23 mouse cellular contexts compared by ENCODE assay signal in the genomic region with DNA sequence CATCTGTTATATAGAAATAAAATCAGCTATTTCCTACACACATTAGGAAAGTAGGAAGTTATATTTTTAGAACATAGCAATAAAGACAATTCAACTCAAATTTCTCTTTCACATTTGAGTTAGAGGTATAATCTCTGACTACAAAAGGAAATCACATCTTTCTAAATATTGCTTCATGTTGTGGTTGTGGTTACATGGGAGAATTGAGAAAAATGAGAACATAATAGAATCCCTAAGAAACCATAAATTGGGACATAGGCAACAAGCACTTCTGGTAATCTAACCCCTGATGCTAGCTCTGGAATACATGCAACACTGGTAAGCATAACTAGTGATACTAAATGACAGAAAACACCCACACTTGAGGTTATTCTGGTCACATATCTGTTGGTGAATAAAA.
DNase-seq lines count a peak whose midpoint lies in the region; ATAC-seq and TF ChIP-seq lines count a peak whose summit lies in the region.
"Had no signal": no experiment of that assay in that cellular context is flagged by ENCODE, and none has a peak within 500 bp of the region (broad histone marks: within the 10 kb centered on the region; RNA-seq: fewer than 3 reads in every experiment).

No protein-coding gene starts in this region.

- H3K27me3 ChIP-seq in C2C12 (ENCODE audit: control insufficient read depth, insufficient read depth, insufficient read length): no peaks in the 10 kb centered on the region
- no peaks in the 10 kb centered on the region for H3K27me3 ChIP-seq in myocyte (ENCODE audit: control insufficient read depth, insufficient read depth, insufficient read length)
- no peaks in the 10 kb centered on the region for H3K27me3 ChIP-seq in kidney, embryonic 16.5 days (ENCODE audit: insufficient read depth, low read length)
- H3K27me3 ChIP-seq: CH12.LX had no signal

- H3K4me3 ChIP-seq in C2C12 (ENCODE audit: insufficient read depth, poor library complexity, severe bottlenecking) (no peak overlapping the region), myocyte (no peak overlapping the region)
- H3K4me3 ChIP-seq in kidney, embryonic 16.5 days (ENCODE audit: low read length): no peak overlapping the region

- H3K79me2 ChIP-seq in C2C12 (ENCODE audit: control insufficient read depth, insufficient read depth): no peaks in the 10 kb centered on the region
- no peaks in the 10 kb centered on the region for H3K79me2 ChIP-seq in myocyte (ENCODE audit: control insufficient read depth, insufficient read depth)

- TF ChIP-seq POLR2A in myocyte (IDR thresholded peaks at IDR 0.05; ENCODE audit: insufficient read length, low read depth): no peak

- no peak for ATAC-seq in kidney, embryonic 16.5 days (ENCODE audit: low FRiP score, low TSS enrichment)
- ATAC-seq: activated CD4-positive, CD25-positive, alpha-beta regulatory T cell, adult 4 months; CD4-positive, CD25-positive, alpha-beta regulatory T cell, adult 4 months; Patski had no signal

- H3K4me2 ChIP-seq in myocyte (ENCODE audit: low read depth): no peak overlapping the region
- no peak overlapping the region for H3K4me2 ChIP-seq in kidney, embryonic 16.5 days (replicated peaks; ENCODE audit: low read depth, low read length)

- H3ac ChIP-seq in C2C12 (ENCODE audit: control insufficient read depth, insufficient read length, low read depth) (no peak overlapping the region), myocyte (ENCODE audit: control insufficient read depth, insufficient read length) (no peak overlapping the region)

- peak; percentile 0 for DNase-seq in 416B (ENCODE audit: low read depth)
- no peak for DNase-seq in heart, adult 9 months (ENCODE audit: low spot score in 2 of 2)
- DNase-seq in heart, adult 8-10 months (ENCODE audit: low spot score): no peak
- DNase-seq: adrenal gland, adult 2 months; adrenal gland, adult 8-10 months; adrenal gland, postnatal 10 days; adrenal gland, postnatal 14 days; adrenal gland, postnatal 25 days; adrenal gland, postnatal 36 days; B cell, adult 2 months; cerebellum, adult 11 months; cerebellum, adult 11-12 months; cerebellum, adult 18-20 months; cerebellum, adult 2 months; cerebellum, adult 8-10 months had no signal

- H3K27ac ChIP-seq in kidney, embryonic 16.5 days (ENCODE audit: low read length): no peak overlapping the region

- H3K36me3 ChIP-seq in C2C12 (ENCODE audit: control insufficient read depth, insufficient read depth): no peaks in the 10 kb centered on the region
- no peaks in the 10 kb centered on the region for H3K36me3 ChIP-seq in myocyte (ENCODE audit: control insufficient read depth, insufficient read depth)
- no peaks in the 10 kb centered on the region for H3K36me3 ChIP-seq in kidney, embryonic 16.5 days (ENCODE audit: insufficient read depth, low read length)
- H3K36me3 ChIP-seq: G1E had no signal

- H3K9me3 ChIP-seq in kidney, embryonic 16.5 days (ENCODE audit: low read length): 0 out of 2 replicates have a peak, but pooled peaks cover 3% of the 10 kb centered on the region
- H3K9me3 ChIP-seq: G1E had no signal

- no peaks in the 10 kb centered on the region for H3K4me1 ChIP-seq in kidney, embryonic 16.5 days (ENCODE audit: insufficient read depth, low read length)

- no peak for TF ChIP-seq CTCF in C2C12 (IDR thresholded peaks at IDR 0.05; ENCODE audit: control insufficient read depth, insufficient read depth, insufficient read length)

- no peaks in the 10 kb centered on the region for H3K79me3 ChIP-seq in C2C12 (ENCODE audit: low read depth)

- H3K9ac ChIP-seq in kidney, embryonic 16.5 days (replicated peaks; ENCODE audit: low read length): no peak overlapping the region

TF ChIP-seq in C2C12, 6 proteins besides CTCF, POLR2A, EP300 and RAD21:
- TF ChIP-seq CEBPB (IDR thresholded peaks at IDR 0.05; ENCODE audit: low read depth) (peak; percentile 84), MAX (IDR thresholded peaks at IDR 0.05) (no peak)
TF ChIP-seq in C2C12: peak in this region for 1.

TF ChIP-seq in myocyte, 11 proteins besides CTCF, POLR2A, EP300 and RAD21:
- TF ChIP-seq REST (IDR thresholded peaks at IDR 0.05; ENCODE audit: insufficient read depth, insufficient read length) (no peak), E2F4 (IDR thresholded peaks at IDR 0.05; ENCODE audit: insufficient read depth) (no peak), TCF3 (IDR thresholded peaks at IDR 0.05; ENCODE audit: insufficient read length, low read depth) (no peak), CEBPB (IDR thresholded peaks at IDR 0.05; ENCODE audit: insufficient read depth, poor library complexity, severe bottlenecking) (peak; percentile 83), TCF12 (IDR thresholded peaks at IDR 0.05; ENCODE audit: insufficient read depth, poor library complexity, severe bottlenecking) (no peak), MYOG (IDR thresholded peaks at IDR 0.05; ENCODE audit: control insufficient read depth in 1 of 3, insufficient read depth in 1 of 3, insufficient read length in 2 of 3, low read depth in 2 of 3) (no peak), SRF (IDR thresholded peaks at IDR 0.05; ENCODE audit: control insufficient read depth, insufficient read length, low read depth) (no peak)
TF ChIP-seq in myocyte: peak in this region for 1.
